21 mouse cellular contexts compared by ENCODE assay signal in genomic region chr5:36886852-36887283, GRCm38 (mm10). TPM values are rescaled to one million over a fixed set of nuclear protein-coding genes. Genes with fewer than 3 reads are reported as not detected.
DNase-seq lines count a peak whose midpoint lies in the region; ATAC-seq and TF ChIP-seq lines count a peak whose summit lies in the region.
"Had no signal": no experiment of that assay in that cellular context is flagged by ENCODE, and none has a peak within 500 bp of the region (broad histone marks: within the 10 kb centered on the region; RNA-seq: fewer than 3 reads in every experiment).

No protein-coding gene starts in this region.

- H3K36me3 ChIP-seq in kidney, embryonic 15.5 days, result no peaks in the 10 kb centered on the region
- no peaks in the 10 kb centered on the region for H3K36me3 ChIP-seq in CH12.LX (replicated peaks in 1 of 2; ENCODE audit: control insufficient read depth in 1 of 2, insufficient read depth in 1 of 2, low read length in 1 of 2)
- H3K36me3 ChIP-seq in lung, postnatal 0 days (ENCODE audit: insufficient read depth, low read length), result no peaks in the 10 kb centered on the region
- H3K36me3 ChIP-seq: heart, embryonic 15.5 days; neural tube, embryonic 12.5 days had no signal

- TF ChIP-seq EP300 in CH12.LX (IDR thresholded peaks at IDR 0.05; ENCODE audit: low read length), result no peak; the same call in 1 of the 2 replicates
- TF ChIP-seq EP300 in lung, postnatal 0 days (IDR thresholded peaks at IDR 0.05), result no peak

- no peak for TF ChIP-seq RAD21 in CH12.LX (IDR thresholded peaks at IDR 0.05; ENCODE audit: low read depth, low read length)

- peak; percentile 27; the same call in 1 of the 2 replicates for ATAC-seq in kidney, embryonic 15.5 days (replicated peaks; ENCODE audit: low FRiP score)
- ATAC-seq in lung, postnatal 0 days, result no peak
- ATAC-seq: activated CD4-positive, CD25-positive, alpha-beta regulatory T cell, adult 4 months; Patski had no signal

- DNase-seq in cerebellum, adult 11-12 months, result peak; percentile 79
- DNase-seq in cerebellum, adult 9-10 months, result no peak
- DNase-seq in kidney, postnatal 36 days, result no peak
- peak; percentile 65 for DNase-seq in CH12.LX (ENCODE audit: extremely low read depth)
- DNase-seq in lung, postnatal 0 days (ENCODE audit: low spot score), result no peak
- no peak for DNase-seq in left cerebral cortex, adult 8-10 months (ENCODE audit: low spot score in 2 of 2)
- DNase-seq: adrenal gland, postnatal 25 days; gastrocnemius, postnatal 10 days; heart, adult 18-20 months; kidney, adult 18-20 months; lung, postnatal 14 days; right cerebral cortex, postnatal 25 days; thymus, postnatal 4 days had no signal

- TF ChIP-seq CTCF in CH12.LX (conservative IDR thresholded peaks at IDR 0.05 in 1 of 2, IDR thresholded peaks at IDR 0.05 in 1 of 2; ENCODE audit: low read depth in 2 of 2, low read length in 2 of 2), result no peak
- TF ChIP-seq CTCF in cortical plate, adult 2 months (IDR thresholded peaks at IDR 0.05; ENCODE audit: extremely low read depth, insufficient read depth, low read length), result no peak
- TF ChIP-seq CTCF in lung, postnatal 0 days (IDR thresholded peaks at IDR 0.05), result no peak

- H3K4me1 ChIP-seq in kidney, embryonic 15.5 days, result peaks cover 19% of the 10 kb centered on the region
- peaks cover 38 to 53% of the 10 kb centered on the region in 2 experiments for H3K4me1 ChIP-seq in CH12.LX (ENCODE audit: control insufficient read depth in 1 of 2, insufficient read depth in 2 of 2)
- peaks cover 53% of the 10 kb centered on the region for H3K4me1 ChIP-seq in cortical plate, adult 2 months (ENCODE audit: control insufficient read depth, insufficient read depth, low read length)
- no peaks in the 10 kb centered on the region for H3K4me1 ChIP-seq in lung, postnatal 0 days (ENCODE audit: insufficient read depth, low read depth, low read length)
- H3K4me1 ChIP-seq: megakaryocyte, embryonic 14.5 days had no signal

- dilution Hi-C loops in CH12.LX (cut with MboI; ENCODE audit: extremely low pct_ligation_motif_present, extremely low pct_unique_long_range_greater_than_20kb, low sequenced_read_pairs), result no loop called here

- H3K4me2 ChIP-seq in kidney, embryonic 15.5 days, result no peak overlapping the region
- peak overlapping the region; percentile 73 for H3K4me2 ChIP-seq in CH12.LX (ENCODE audit: insufficient read depth, low read depth, poor library complexity, severe bottlenecking)
- no peak overlapping the region for H3K4me2 ChIP-seq in lung, postnatal 0 days (replicated peaks; ENCODE audit: low read depth, low read length)
- H3K4me2 ChIP-seq: heart, embryonic 15.5 days; neural tube, embryonic 12.5 days had no signal

- peaks cover 17% of the 10 kb centered on the region for H3K27me3 ChIP-seq in kidney, embryonic 15.5 days
- peaks cover 3% of the 10 kb centered on the region for H3K27me3 ChIP-seq in CH12.LX (replicated peaks)
- H3K27me3 ChIP-seq in lung, postnatal 0 days (replicated peaks; ENCODE audit: insufficient read depth, low read length), result no peaks in the 10 kb centered on the region
- H3K27me3 ChIP-seq: heart, embryonic 15.5 days; neural tube, embryonic 12.5 days had no signal

- no peak overlapping the region for H3K4me3 ChIP-seq in kidney, embryonic 15.5 days (replicated peaks)
- peak overlapping the region in 1 of 3 experiments; percentile 35 for H3K4me3 ChIP-seq in CH12.LX (replicated peaks in 1 of 3; ENCODE audit: low read depth in 2 of 3, low read length in 2 of 3, poor library complexity in 1 of 3)
- no peak overlapping the region for H3K4me3 ChIP-seq in cortical plate, adult 2 months (ENCODE audit: insufficient read depth, low read length)
- H3K4me3 ChIP-seq in lung, postnatal 0 days (ENCODE audit: low read depth, low read length), result no peak overlapping the region
- H3K4me3 ChIP-seq: heart, embryonic 15.5 days; megakaryocyte, embryonic 14.5 days; neural tube, embryonic 12.5 days had no signal

- H3K9me3 ChIP-seq in kidney, embryonic 15.5 days (replicated peaks), result no peaks in the 10 kb centered on the region
- H3K9me3 ChIP-seq in CH12.LX (replicated peaks; ENCODE audit: low read length), result no peaks in the 10 kb centered on the region
- no peaks in the 10 kb centered on the region for H3K9me3 ChIP-seq in lung, postnatal 0 days (ENCODE audit: low read length)
- H3K9me3 ChIP-seq: heart, embryonic 15.5 days; megakaryocyte, embryonic 14.5 days; neural tube, embryonic 12.5 days had no signal

- in situ Hi-C loops in CH12.LX (cut with MboI; ENCODE audit: low pct_ligation_motif_present, low pct_unique_long_range_greater_than_20kb, low sequenced_read_pairs), result no loop called here

- 52% methylated on average over 7 of the region's 7 CpGs for WGBS in kidney, embryonic 15.5 days
- 69% methylated on average over 7 of the region's 7 CpGs for WGBS in lung, postnatal 0 days

- no peaks in the 10 kb centered on the region for H3K79me2 ChIP-seq in CH12.LX (replicated peaks; ENCODE audit: control insufficient read depth, extremely low read depth, insufficient read depth, poor library complexity, severe bottlenecking)

- H3K27ac ChIP-seq in kidney, embryonic 15.5 days, result no peak overlapping the region
- peak overlapping the region; percentile 36 for H3K27ac ChIP-seq in CH12.LX (ENCODE audit: insufficient read depth, low read depth)
- peak overlapping the region; percentile 71 for H3K27ac ChIP-seq in cortical plate, adult 2 months (ENCODE audit: insufficient read depth, low read length)
- H3K27ac ChIP-seq in lung, postnatal 0 days (ENCODE audit: low read length), result no peak overlapping the region
- H3K27ac ChIP-seq: heart, embryonic 15.5 days had no signal

- no peak for TF ChIP-seq POLR2A in CH12.LX (IDR thresholded peaks at IDR 0.05; ENCODE audit: low read depth, low read length)
- TF ChIP-seq POLR2A in cortical plate, adult 2 months (IDR thresholded peaks at IDR 0.05; ENCODE audit: extremely low read depth, insufficient read depth, low read length), result no peak

- no peak overlapping the region for H3K9ac ChIP-seq in kidney, embryonic 15.5 days
- H3K9ac ChIP-seq in CH12.LX (ENCODE audit: insufficient read depth, low read depth), result no peak overlapping the region
- no peak overlapping the region for H3K9ac ChIP-seq in lung, postnatal 0 days (replicated peaks; ENCODE audit: low read depth)
- H3K9ac ChIP-seq: heart, embryonic 15.5 days; neural tube, embryonic 12.5 days had no signal

TF ChIP-seq in CH12.LX, 34 proteins besides CTCF, POLR2A, EP300 and RAD21 (continues in another document):
- no peak for TF ChIP-seq NELFE (IDR thresholded peaks at IDR 0.05; ENCODE audit: low read depth, low read length)
- no peak for TF ChIP-seq POLR2AphosphoS2 (IDR thresholded peaks at IDR 0.05; ENCODE audit: low read depth, low read length)
- no peak for TF ChIP-seq CHD1 (IDR thresholded peaks at IDR 0.05; ENCODE audit: low read depth, low read length)
- no peak for TF ChIP-seq ZKSCAN1 (IDR thresholded peaks at IDR 0.05; ENCODE audit: borderline replicate concordance, low read depth, low read length)
- no peak for TF ChIP-seq SIN3A (IDR thresholded peaks at IDR 0.05; ENCODE audit: low read length)
- no peak for TF ChIP-seq E2F4 (IDR thresholded peaks at IDR 0.05; ENCODE audit: insufficient replicate concordance, low read depth, low read length)
- 0 out of 2 replicates have a peak, but pooled peaks have one; percentile 11 for TF ChIP-seq NRF1 (IDR thresholded peaks at IDR 0.05; ENCODE audit: low read depth, low read length)
- no peak for TF ChIP-seq GABPA (IDR thresholded peaks at IDR 0.05; ENCODE audit: insufficient replicate concordance, low read depth, low read length)
- TF ChIP-seq JUND (conservative IDR thresholded peaks at IDR 0.05; ENCODE audit: low read depth, low read length), result no peak
- no peak for TF ChIP-seq PAX5 (IDR thresholded peaks at IDR 0.05; ENCODE audit: low read length)
- TF ChIP-seq TCF12 (IDR thresholded peaks at IDR 0.05; ENCODE audit: low read depth, low read length), result peak; percentile 63
- peak; percentile 27; the same call in 1 of the 2 replicates for TF ChIP-seq HCFC1 (IDR thresholded peaks at IDR 0.05; ENCODE audit: low read depth, low read length)
- TF ChIP-seq JUN (IDR thresholded peaks at IDR 0.05; ENCODE audit: insufficient read depth, low read depth, low read length), result no peak
- TF ChIP-seq ZMIZ1 (IDR thresholded peaks at IDR 0.05; ENCODE audit: low read depth, low read length), result no peak
- TF ChIP-seq RCOR1 (conservative IDR thresholded peaks at IDR 0.05; ENCODE audit: low read depth, low read length), result no peak
- peak; percentile 70 for TF ChIP-seq USF2 (conservative IDR thresholded peaks at IDR 0.05; ENCODE audit: low read depth, low read length)
- TF ChIP-seq ZNF384 (IDR thresholded peaks at IDR 0.05; ENCODE audit: low read depth, low read length), result no peak
- TF ChIP-seq USF1 (IDR thresholded peaks at IDR 0.05; ENCODE audit: low read depth, low read length), result peak; percentile 85
- TF ChIP-seq SMC3 (IDR thresholded peaks at IDR 0.05; ENCODE audit: low read depth, low read length), result no peak
- no peak for TF ChIP-seq MAFK (IDR thresholded peaks at IDR 0.05; ENCODE audit: insufficient replicate concordance, low read length)
- peak; percentile 68 for TF ChIP-seq ELF1 (IDR thresholded peaks at IDR 0.05; ENCODE audit: low read depth, low read length)
- no peak for TF ChIP-seq UBTF (IDR thresholded peaks at IDR 0.05; ENCODE audit: low read depth, low read length)
- no peak for TF ChIP-seq ZC3H11A (IDR thresholded peaks at IDR 0.05; ENCODE audit: low read depth, low read length)
- TF ChIP-seq BHLHE40 (IDR thresholded peaks at IDR 0.05; ENCODE audit: low read depth, low read length), result peak; percentile 53

RNA-seq across cellular contexts. Expression of gene Ppp2r2c, which starts 18.6 kb away (rescaled TPM):
- polyA plus RNA-seq in kidney, embryonic 15.5 days (2015; fragmentation: Nextera tagmentation; extraction: Ambion mirVana), result 0.13 and 0.61 TPM in 2 replicates
- total RNA-seq in CH12.LX (2012; rRNA removed) (0.13 and 0.21 TPM in 2 replicates), CH12.LX (2014; rRNA removed) (not detected in 2 replicates)
- 0.07 TPM in 1 of 2 replicates, not detected in the other for polyA plus RNA-seq in CH12.LX (2012; ENCODE audit: insufficient read length, low read depth)
- 442 and 456 TPM in 2 replicates for polyA plus RNA-seq in cortical plate, adult 2 months (2012; rRNA removed)
- 0.04 TPM in 1 of 2 replicates, not detected in the other for polyA plus RNA-seq in lung, postnatal 0 days (2015; fragmentation: Nextera tagmentation; extraction: Ambion mirVana)
- total RNA-seq in left cerebral cortex, adult 8-10 months (2022), result 100 to 1,000 TPM; 388 to 449 (median 430) TPM
- total RNA-seq: hematopoietic stem cell, adult 5-6 weeks had no signal
- polyA plus RNA-seq: activated CD4-positive, CD25-positive, alpha-beta regulatory T cell, adult 4 months had no signal

RNA-seq across cellular contexts. Expression of gene Man2b2, which starts 56.4 kb away (rescaled TPM):
- 12.2 and 12.9 TPM in 2 replicates for polyA plus RNA-seq in kidney, embryonic 15.5 days (2015; fragmentation: Nextera tagmentation; extraction: Ambion mirVana)
- total RNA-seq in CH12.LX (2012; rRNA removed), result 17.2 and 29.9 TPM in 2 replicates
- 9.1 and 11.9 TPM in 2 replicates for total RNA-seq in CH12.LX (2014; rRNA removed)
- 34.5 and 39.4 TPM in 2 replicates for polyA plus RNA-seq in CH12.LX (2012; ENCODE audit: insufficient read length, low read depth)
- polyA plus RNA-seq in cortical plate, adult 2 months (2012; rRNA removed), result 33.7 and 35.3 TPM in 2 replicates
- 14.8 and 15.7 TPM in 2 replicates for polyA plus RNA-seq in lung, postnatal 0 days (2015; fragmentation: Nextera tagmentation; extraction: Ambion mirVana)
- total RNA-seq in left cerebral cortex, adult 8-10 months (2022), result 10 to 100 TPM; 33.6 to 46.8 (median 36.7) TPM

Comparison
In these comparisons a context has a peak if more than half of its experiments do, and no peak if none do; other contexts are left out.
1. DNase-seq: peak in cerebellum, adult 11-12 months (single experiment) and CH12.LX (single experiment); none in cerebellum, adult 9-10 months (single experiment), kidney, postnatal 36 days (0 of 2), lung, postnatal 0 days (single experiment) and left cerebral cortex, adult 8-10 months (0 of 2).
2. H3K27ac ChIP-seq: peak in CH12.LX (single experiment) and cortical plate, adult 2 months (single experiment); none in kidney, embryonic 15.5 days (single experiment) and lung, postnatal 0 days (single experiment).
3. RNA of gene Ppp2r2c, which starts 18.6 kb away (polyA plus RNA-seq): 442 to 456 TPM in cortical plate, adult 2 months; 0.13 to 0.61 TPM in kidney, embryonic 15.5 days, 0.07 TPM in CH12.LX and 0.04 TPM in lung, postnatal 0 days; every median in the first group is over 100 times any median in the second.